Mouse (Mus musculus): ENCODE measurements around the gene Dtnbp1. TPM values are rescaled to one million over a fixed set of nuclear protein-coding genes. Genes with fewer than 3 reads are reported as not detected.

Gene Dtnbp1
- polyA plus RNA-seq, 1 experiment, result 97.8 TPM

DNA sequence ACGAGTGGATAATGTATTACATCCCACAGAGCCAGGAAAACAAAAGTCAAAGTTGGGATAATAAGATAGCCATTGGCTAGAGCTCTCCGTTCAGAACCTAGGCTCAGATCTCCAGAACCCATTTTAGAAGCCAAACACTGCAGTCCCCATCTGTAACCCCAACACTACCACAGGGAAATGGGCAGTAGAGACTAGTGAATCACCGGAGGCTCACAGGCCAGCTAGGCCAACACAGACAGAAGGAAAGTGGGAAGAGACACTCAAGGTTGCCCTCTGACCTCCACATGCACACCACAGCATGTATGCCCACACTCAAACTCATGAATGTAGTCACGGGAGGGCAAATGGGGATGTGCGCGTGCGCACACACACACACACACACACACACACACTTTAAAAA lies 22.5 kb downstream of the Dtnbp1 start:
- H3K27me3 ChIP-seq (ENCODE audit: control insufficient read depth, insufficient read depth, insufficient read length), result no peaks in the 10 kb centered on the region
- peaks cover 30% of the 10 kb centered on the region for H3K36me3 ChIP-seq (ENCODE audit: control insufficient read depth, insufficient read depth)
- no peak overlapping the region for H3K4me3 ChIP-seq (ENCODE audit: insufficient read depth, poor library complexity, severe bottlenecking)
- no peaks in the 10 kb centered on the region for H3K79me3 ChIP-seq (ENCODE audit: low read depth)
- no peak overlapping the region for H3ac ChIP-seq (ENCODE audit: control insufficient read depth, insufficient read length, low read depth)
- TF ChIP-seq MYOD1 (IDR thresholded peaks at IDR 0.05; ENCODE audit: control insufficient read depth, insufficient read length, low read depth) (no peak), USF1 (IDR thresholded peaks at IDR 0.05; ENCODE audit: low read depth) (no peak), CEBPB (IDR thresholded peaks at IDR 0.05; ENCODE audit: low read depth) (no peak), MYOG (IDR thresholded peaks at IDR 0.05; ENCODE audit: control insufficient read depth, extremely low read depth, insufficient read length) (no peak), FOSL1 (IDR thresholded peaks at IDR 0.05; ENCODE audit: insufficient read depth, low read length, poor library complexity, severe bottlenecking) (no peak), CTCF (IDR thresholded peaks at IDR 0.05; ENCODE audit: control insufficient read depth, insufficient read depth, insufficient read length) (no peak), MAX (IDR thresholded peaks at IDR 0.05) (no peak)
- no peaks in the 10 kb centered on the region for H3K79me2 ChIP-seq (ENCODE audit: control insufficient read depth, insufficient read depth)

DNA sequence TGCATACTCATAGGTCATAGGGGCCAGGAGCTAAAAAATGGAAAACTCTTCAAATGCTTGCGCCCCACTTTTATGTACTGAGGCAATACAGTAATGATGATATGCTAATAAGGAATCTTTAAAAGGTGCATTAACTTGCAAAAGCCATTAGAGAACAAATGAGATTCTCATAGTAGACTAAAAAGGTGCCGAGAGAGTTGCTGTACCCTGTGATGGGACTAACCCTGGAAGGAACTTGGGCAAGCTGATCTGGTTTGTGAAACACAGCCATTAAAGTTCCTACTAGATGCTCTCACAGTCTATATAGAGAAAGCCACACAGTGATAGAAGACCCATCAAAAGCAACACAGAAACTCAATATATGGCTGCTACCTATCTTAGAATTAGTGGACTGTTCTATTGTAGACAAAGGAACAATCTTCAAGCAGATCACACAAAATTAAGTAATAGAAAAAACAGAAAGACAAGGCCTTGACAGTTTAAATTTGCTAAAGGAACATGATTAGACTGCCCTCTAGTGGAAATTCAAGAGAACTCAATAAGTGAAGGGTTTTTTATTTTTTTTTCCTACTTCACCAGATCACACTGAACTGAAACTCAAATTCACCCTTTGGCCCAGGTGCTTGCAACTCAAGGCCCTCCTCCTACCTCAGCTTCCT lies 24.3 kb downstream of the Dtnbp1 start:
- no peaks in the 10 kb centered on the region for H3K27me3 ChIP-seq (ENCODE audit: control insufficient read depth, insufficient read depth, insufficient read length)
- no peaks in the 10 kb centered on the region for H3K79me2 ChIP-seq (ENCODE audit: control insufficient read depth, insufficient read depth)
- no peaks in the 10 kb centered on the region for H3K79me3 ChIP-seq (ENCODE audit: low read depth)
- no peak overlapping the region for H3ac ChIP-seq (ENCODE audit: control insufficient read depth, insufficient read length, low read depth)
- H3K4me3 ChIP-seq (ENCODE audit: insufficient read depth, poor library complexity, severe bottlenecking), result no peak overlapping the region
- H3K36me3 ChIP-seq (ENCODE audit: control insufficient read depth, insufficient read depth), result peaks cover 34% of the 10 kb centered on the region
- TF ChIP-seq FOSL1 (IDR thresholded peaks at IDR 0.05; ENCODE audit: insufficient read depth, low read length, poor library complexity, severe bottlenecking) (no peak), MYOG (IDR thresholded peaks at IDR 0.05; ENCODE audit: control insufficient read depth, extremely low read depth, insufficient read length) (no peak)

DNA sequence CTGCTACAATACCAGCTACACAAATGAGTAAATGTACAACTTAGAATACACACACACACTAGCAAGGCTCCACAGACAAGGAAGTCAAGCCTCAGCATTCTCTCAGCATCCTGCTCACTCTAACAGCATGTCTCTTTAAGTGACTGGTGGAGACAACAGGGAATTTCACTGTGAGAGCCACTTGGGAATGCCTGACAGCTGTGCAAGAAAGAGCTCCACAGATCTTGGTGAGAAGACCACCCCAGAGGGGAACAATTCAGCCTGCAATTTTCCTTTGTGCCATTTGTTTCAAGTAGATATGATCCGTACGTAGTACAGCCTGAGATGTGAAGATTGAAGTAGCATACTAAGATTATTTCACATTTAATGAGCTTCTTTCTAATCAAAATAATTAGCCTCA lies 24.9 kb downstream of the Dtnbp1 start:
- Histone ChIP-seq H3K4me3 (ENCODE audit: insufficient read depth, poor library complexity, severe bottlenecking) (no peak overlapping the region), H3K27me3 (ENCODE audit: control insufficient read depth, insufficient read depth, insufficient read length) (no peaks in the 10 kb centered on the region), H3K79me2 (ENCODE audit: control insufficient read depth, insufficient read depth) (no peaks in the 10 kb centered on the region), H3K36me3 (ENCODE audit: control insufficient read depth, insufficient read depth) (peaks cover 34% of the 10 kb centered on the region), H3K79me3 (ENCODE audit: low read depth) (no peaks in the 10 kb centered on the region), H3ac (ENCODE audit: control insufficient read depth, insufficient read length, low read depth) (no peak overlapping the region)
- TF ChIP-seq MYOG (IDR thresholded peaks at IDR 0.05; ENCODE audit: control insufficient read depth, extremely low read depth, insufficient read length) (no peak), CEBPB (IDR thresholded peaks at IDR 0.05; ENCODE audit: low read depth) (no peak), MAX (IDR thresholded peaks at IDR 0.05) (no peak), MYOD1 (IDR thresholded peaks at IDR 0.05; ENCODE audit: control insufficient read depth, insufficient read length, low read depth) (no peak), FOSL1 (IDR thresholded peaks at IDR 0.05; ENCODE audit: insufficient read depth, low read length, poor library complexity, severe bottlenecking) (no peak)

GRCm38 (mm10) chr13:44960542-44961291 lies 41.2 kb downstream of the Dtnbp1 start:
- TF ChIP-seq MYOG (IDR thresholded peaks at IDR 0.05; ENCODE audit: control insufficient read depth, extremely low read depth, insufficient read length) (no peak), USF1 (IDR thresholded peaks at IDR 0.05; ENCODE audit: low read depth) (no peak), CTCF (IDR thresholded peaks at IDR 0.05; ENCODE audit: control insufficient read depth, insufficient read depth, insufficient read length) (no peak), MYOD1 (IDR thresholded peaks at IDR 0.05; ENCODE audit: control insufficient read depth, insufficient read length, low read depth) (no peak), FOSL1 (IDR thresholded peaks at IDR 0.05; ENCODE audit: insufficient read depth, low read length, poor library complexity, severe bottlenecking) (no peak), CEBPB (IDR thresholded peaks at IDR 0.05; ENCODE audit: low read depth) (no peak), MAX (IDR thresholded peaks at IDR 0.05) (no peak)

GRCm38 (mm10) chr13:44957049-44957448 lies 44.9 kb downstream of the Dtnbp1 start:
- no peak overlapping the region for H3ac ChIP-seq (ENCODE audit: control insufficient read depth, insufficient read length, low read depth)
- no peak overlapping the region for H3K4me3 ChIP-seq (ENCODE audit: insufficient read depth, poor library complexity, severe bottlenecking)
- H3K79me3 ChIP-seq (ENCODE audit: low read depth), result peaks cover 1% of the 10 kb centered on the region
- H3K27me3 ChIP-seq (ENCODE audit: control insufficient read depth, insufficient read depth, insufficient read length), result no peaks in the 10 kb centered on the region
- peaks cover 21% of the 10 kb centered on the region for H3K36me3 ChIP-seq (ENCODE audit: control insufficient read depth, insufficient read depth)
- no peaks in the 10 kb centered on the region for H3K79me2 ChIP-seq (ENCODE audit: control insufficient read depth, insufficient read depth)
- no peak for TF ChIP-seq FOSL1 (IDR thresholded peaks at IDR 0.05; ENCODE audit: insufficient read depth, low read length, poor library complexity, severe bottlenecking)
- TF ChIP-seq CEBPB (IDR thresholded peaks at IDR 0.05; ENCODE audit: low read depth), result no peak
- no peak for TF ChIP-seq MAX (IDR thresholded peaks at IDR 0.05)
- no peak for TF ChIP-seq MYOG (IDR thresholded peaks at IDR 0.05; ENCODE audit: control insufficient read depth, extremely low read depth, insufficient read length)
- no peak for TF ChIP-seq MYOD1 (IDR thresholded peaks at IDR 0.05; ENCODE audit: control insufficient read depth, insufficient read length, low read depth)
- TF ChIP-seq USF1 (IDR thresholded peaks at IDR 0.05; ENCODE audit: low read depth), result no peak
- TF ChIP-seq CTCF (IDR thresholded peaks at IDR 0.05; ENCODE audit: control insufficient read depth, insufficient read depth, insufficient read length), result no peak

More at GRCm38 (mm10) chr13:44960542-44961291, 41.2 kb downstream of the Dtnbp1 start:
- Histone ChIP-seq H3K27me3 (ENCODE audit: control insufficient read depth, insufficient read depth, insufficient read length) (no peaks in the 10 kb centered on the region), H3K79me2 (ENCODE audit: control insufficient read depth, insufficient read depth) (no peaks in the 10 kb centered on the region), H3K36me3 (ENCODE audit: control insufficient read depth, insufficient read depth) (peaks cover 26% of the 10 kb centered on the region), H3K79me3 (ENCODE audit: low read depth) (no peaks in the 10 kb centered on the region), H3K4me3 (ENCODE audit: insufficient read depth, poor library complexity, severe bottlenecking) (no peak overlapping the region), H3ac (ENCODE audit: control insufficient read depth, insufficient read length, low read depth) (no peak overlapping the region)

All from C2C12 (cell line).